In the genomic region with DNA sequence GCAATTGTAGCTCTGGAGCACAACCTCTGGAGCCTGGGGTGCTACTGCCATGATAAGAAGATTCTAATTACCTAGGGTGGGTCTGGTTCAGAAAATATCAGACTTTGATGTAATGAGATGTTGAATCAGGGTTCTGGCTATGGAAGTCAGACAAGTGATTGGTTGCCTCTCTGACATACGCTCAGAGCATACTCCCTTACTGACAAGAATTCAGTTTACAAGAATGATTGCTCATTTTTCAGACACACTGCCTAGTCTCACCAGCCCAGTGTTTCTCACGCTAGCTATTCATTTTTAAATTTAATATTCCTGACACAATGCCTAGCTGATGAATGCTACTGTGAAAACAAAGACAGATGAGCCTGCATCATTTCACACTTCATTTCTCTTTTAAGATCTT, we compare ENCODE assay signal across 19 mouse cellular contexts.
"Had no signal": no experiment of that assay in that cellular context is flagged by ENCODE, and none has a peak within 500 bp of the region (broad histone marks: within the 10 kb centered on the region; RNA-seq: fewer than 3 reads in every experiment).

No protein-coding gene starts in this region.

- H3K4me1 ChIP-seq: midbrain, embryonic 10.5 days; midbrain, embryonic 12.5 days; neural tube, embryonic 12.5 days; neural tube, embryonic 15.5 days had no signal

- H3K27ac ChIP-seq: midbrain, embryonic 10.5 days; midbrain, embryonic 12.5 days; neural tube, embryonic 12.5 days; neural tube, embryonic 15.5 days had no signal

- H3K9ac ChIP-seq: lung, embryonic 14.5 days; midbrain, embryonic 12.5 days; neural tube, embryonic 12.5 days; neural tube, embryonic 15.5 days had no signal

- ATAC-seq: midbrain, embryonic 16.5 days had no signal

- H3K27me3 ChIP-seq: midbrain, embryonic 12.5 days; neural tube, embryonic 12.5 days; neural tube, embryonic 15.5 days had no signal

- H3K9me3 ChIP-seq: midbrain, embryonic 12.5 days; neural tube, embryonic 12.5 days; neural tube, embryonic 15.5 days had no signal

- H3K36me3 ChIP-seq: midbrain, embryonic 10.5 days; midbrain, embryonic 12.5 days; neural tube, embryonic 12.5 days; neural tube, embryonic 15.5 days had no signal

- DNase-seq: lung, adult 18-20 months; lung, embryonic 14.5 days; lung, postnatal 10 days; lung, postnatal 4 days; midbrain, embryonic 14.5 days; retina, postnatal 1 day; right cerebral cortex, adult 18-20 months; right cerebral cortex, postnatal 25 days; right cerebral cortex, postnatal 4 days; spleen, adult 18-20 months; thymus, adult 18-20 months; thymus, postnatal 14 days; thymus, postnatal 36 days had no signal

- H3K4me2 ChIP-seq: lung, embryonic 14.5 days; midbrain, embryonic 12.5 days; neural tube, embryonic 12.5 days; neural tube, embryonic 15.5 days had no signal

- H3K4me3 ChIP-seq: midbrain, embryonic 10.5 days; midbrain, embryonic 12.5 days; myocyte; neural tube, embryonic 12.5 days; neural tube, embryonic 15.5 days had no signal
